1 mouse cellular context compared by ENCODE assay signal in the genomic region with DNA sequence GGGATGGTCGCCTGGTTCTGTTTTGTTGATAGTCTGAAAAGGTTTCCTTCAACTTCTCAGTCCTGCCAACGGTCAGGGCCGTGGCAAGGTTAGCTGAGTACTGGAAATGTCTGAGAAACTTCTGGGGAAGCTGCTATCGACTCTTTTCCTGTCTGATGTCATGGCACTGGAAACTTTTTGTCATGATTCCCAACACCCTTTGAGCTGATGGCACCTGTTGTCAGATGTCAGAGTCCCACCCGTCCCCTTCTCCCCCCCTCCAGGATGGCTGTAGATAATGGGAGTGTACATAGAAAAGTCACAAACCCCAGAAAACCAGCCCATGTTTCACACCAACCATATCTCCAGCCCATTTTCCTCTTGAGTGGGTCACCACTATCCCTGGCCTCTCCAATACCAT.
TF ChIP-seq lines count a peak whose summit lies in the region.

No protein-coding gene starts in this region.

TF ChIP-seq in CH12.LX, 34 proteins besides CTCF, POLR2A, EP300 and RAD21 (continued from another document):
- peak; percentile 71 for TF ChIP-seq ETS1 (conservative IDR thresholded peaks at IDR 0.05; ENCODE audit: low read depth, low read length)
- TF ChIP-seq MYC (IDR thresholded peaks at IDR 0.05; ENCODE audit: low read depth, low read length), result no peak
- TF ChIP-seq JUND (conservative IDR thresholded peaks at IDR 0.05; ENCODE audit: low read depth, low read length), result 0 out of 2 replicates have a peak, but pooled peaks have one; percentile 28
- no peak for TF ChIP-seq NELFE (IDR thresholded peaks at IDR 0.05; ENCODE audit: low read depth, low read length)
